ENCODE assay signal across 20 mouse cellular contexts in genomic region chr14:76821892-76822291, GRCm38 (mm10).
A peak's percentile ranks its signal among the peaks of the same experiment; 100 is the strongest.
DNase-seq lines count a peak whose midpoint lies in the region; ATAC-seq and TF ChIP-seq lines count a peak whose summit lies in the region.
"Had no signal": no experiment of that assay in that cellular context is flagged by ENCODE, and none has a peak within 500 bp of the region (broad histone marks: within the 10 kb centered on the region; RNA-seq: fewer than 3 reads in every experiment).

No protein-coding gene starts in this region.

- no peaks in the 10 kb centered on the region for H3K27me3 ChIP-seq in heart, embryonic 14.5 days (ENCODE audit: control insufficient read depth, insufficient read depth, low read length)
- no peaks in the 10 kb centered on the region for H3K27me3 ChIP-seq in kidney, embryonic 15.5 days
- H3K27me3 ChIP-seq in embryonic facial prominence, embryonic 10.5 days (replicated peaks; ENCODE audit: low read depth, poor library complexity, severe bottlenecking), result no peaks in the 10 kb centered on the region
- H3K27me3 ChIP-seq in small intestine, adult 2 months (ENCODE audit: control insufficient read depth, insufficient read depth, low read length), result no peaks in the 10 kb centered on the region
- H3K27me3 ChIP-seq: embryonic facial prominence, embryonic 15.5 days; heart, embryonic 15.5 days; hindbrain, embryonic 15.5 days had no signal

- 0 out of 2 replicates have a peak overlapping the region, but pooled peaks have one; percentile 18 for H3K4me2 ChIP-seq in heart, embryonic 14.5 days (ENCODE audit: low read length)
- H3K4me2 ChIP-seq in kidney, embryonic 15.5 days, result no peak overlapping the region
- H3K4me2 ChIP-seq: embryonic facial prominence, embryonic 15.5 days; heart, embryonic 15.5 days; hindbrain, embryonic 15.5 days had no signal

- no peak for TF ChIP-seq CTCF in small intestine, adult 2 months (IDR thresholded peaks at IDR 0.05; ENCODE audit: extremely low read depth, insufficient read length, insufficient replicate concordance, low read depth, low read length)

- no peaks in the 10 kb centered on the region for H3K9me3 ChIP-seq in heart, embryonic 14.5 days (ENCODE audit: control insufficient read depth, low read length)
- H3K9me3 ChIP-seq in kidney, embryonic 15.5 days (replicated peaks), result no peaks in the 10 kb centered on the region
- H3K9me3 ChIP-seq in embryonic facial prominence, embryonic 10.5 days, result no peaks in the 10 kb centered on the region
- H3K9me3 ChIP-seq: embryonic facial prominence, embryonic 15.5 days; forebrain, embryonic 10.5 days; heart, embryonic 15.5 days; hindbrain, embryonic 10.5 days; hindbrain, embryonic 15.5 days had no signal

- H3K36me3 ChIP-seq in heart, embryonic 14.5 days (ENCODE audit: control insufficient read depth, insufficient read depth, low read length), result no peaks in the 10 kb centered on the region
- H3K36me3 ChIP-seq in kidney, embryonic 15.5 days, result no peaks in the 10 kb centered on the region
- no peaks in the 10 kb centered on the region for H3K36me3 ChIP-seq in embryonic facial prominence, embryonic 10.5 days (replicated peaks)
- no peaks in the 10 kb centered on the region for H3K36me3 ChIP-seq in small intestine, adult 2 months (ENCODE audit: control insufficient read depth, insufficient read depth, low read length)
- H3K36me3 ChIP-seq: embryonic facial prominence, embryonic 15.5 days; forebrain, embryonic 10.5 days; heart, embryonic 15.5 days; hindbrain, embryonic 10.5 days; hindbrain, embryonic 15.5 days had no signal

- H3K27ac ChIP-seq in heart, embryonic 14.5 days (replicated peaks in 1 of 2; ENCODE audit: control insufficient read depth in 1 of 2, insufficient read depth in 1 of 2, low read depth in 2 of 2, low read length in 2 of 2), result no peak overlapping the region
- H3K27ac ChIP-seq in kidney, embryonic 15.5 days, result 0 out of 2 replicates have a peak overlapping the region, but pooled peaks have one; percentile 24
- no peak overlapping the region for H3K27ac ChIP-seq in embryonic facial prominence, embryonic 10.5 days (replicated peaks)
- peak overlapping the region; percentile 82 for H3K27ac ChIP-seq in small intestine, adult 2 months (ENCODE audit: insufficient read depth, low read depth, low read length)
- H3K27ac ChIP-seq: embryonic facial prominence, embryonic 15.5 days; forebrain, embryonic 10.5 days; heart, embryonic 15.5 days; hindbrain, embryonic 10.5 days; hindbrain, embryonic 15.5 days had no signal

- WGBS in heart, embryonic 14.5 days, result 31% methylated on average over 8 of the region's 8 CpGs
- WGBS in kidney, embryonic 15.5 days, result 67% methylated on average over 8 of the region's 8 CpGs
- 87% methylated on average over 8 of the region's 8 CpGs for WGBS in embryonic facial prominence, embryonic 10.5 days
- 29% methylated on average over 8 of the region's 8 CpGs for WGBS in small intestine, adult 2 months

- no peak for TF ChIP-seq POLR2A in small intestine, adult 2 months (IDR thresholded peaks at IDR 0.05; ENCODE audit: low read depth, low read length)

- no peak for DNase-seq in heart, adult 9 months (ENCODE audit: low spot score in 2 of 2)
- no peak for DNase-seq in kidney, postnatal 14 days
- DNase-seq in embryonic facial prominence, embryonic 10.5 days (ENCODE audit: low spot score), result peak; percentile 7
- no peak for DNase-seq in urinary bladder, postnatal 4 days (ENCODE audit: low spot score in 2 of 2)
- DNase-seq: adrenal gland, adult 8-10 months; adrenal gland, postnatal 36 days; cerebellum, adult 2 months; cerebellum, postnatal 10 days; gastrocnemius, adult 2 months; gastrocnemius, postnatal 25 days had no signal

- no peak overlapping the region for H3K4me3 ChIP-seq in heart, embryonic 14.5 days (ENCODE audit: control insufficient read depth in 1 of 2, insufficient read depth in 1 of 2, low read depth in 1 of 2, low read length in 2 of 2)
- H3K4me3 ChIP-seq in kidney, embryonic 15.5 days (replicated peaks), result no peak overlapping the region
- no peak overlapping the region for H3K4me3 ChIP-seq in embryonic facial prominence, embryonic 10.5 days
- no peak overlapping the region for H3K4me3 ChIP-seq in small intestine, adult 2 months (ENCODE audit: low read depth, low read length)
- H3K4me3 ChIP-seq: embryonic facial prominence, embryonic 15.5 days; erythroblast, embryonic 14.5 days; forebrain, embryonic 10.5 days; gastrocnemius, adult 2 months; heart, embryonic 15.5 days; hindbrain, embryonic 10.5 days; hindbrain, embryonic 15.5 days had no signal

- H3K9ac ChIP-seq in heart, embryonic 14.5 days (ENCODE audit: low read length), result no peak overlapping the region
- H3K9ac ChIP-seq in kidney, embryonic 15.5 days, result no peak overlapping the region
- H3K9ac ChIP-seq: embryonic facial prominence, embryonic 15.5 days; heart, embryonic 15.5 days; hindbrain, embryonic 15.5 days had no signal

- no peak for ATAC-seq in heart, embryonic 14.5 days (ENCODE audit: insufficient number of reproducible peaks, insufficient read depth, low FRiP score, low read depth)
- no peak for ATAC-seq in kidney, embryonic 15.5 days (replicated peaks; ENCODE audit: low FRiP score)
- ATAC-seq: forebrain, embryonic 14.5 days had no signal

- H3K4me1 ChIP-seq in heart, embryonic 14.5 days (ENCODE audit: control insufficient read depth in 2 of 2, insufficient read depth in 2 of 2, low read length in 2 of 2), result peaks cover 34 to 40% of the 10 kb centered on the region in 2 experiments
- H3K4me1 ChIP-seq in kidney, embryonic 15.5 days, result peaks cover 44% of the 10 kb centered on the region
- peaks cover 30% of the 10 kb centered on the region for H3K4me1 ChIP-seq in embryonic facial prominence, embryonic 10.5 days
- peaks cover 35% of the 10 kb centered on the region for H3K4me1 ChIP-seq in small intestine, adult 2 months (ENCODE audit: control insufficient read depth, insufficient read depth, insufficient read length, low read length)

Comparison
In these comparisons a context has a peak if more than half of its experiments do, and no peak if none do; other contexts are left out.
1. H3K27ac ChIP-seq: peak in kidney, embryonic 15.5 days (single experiment) and small intestine, adult 2 months (single experiment); none in heart, embryonic 14.5 days (0 of 2) and embryonic facial prominence, embryonic 10.5 days (single experiment).